Mouse (Mus musculus): ENCODE results near the gene Krtap19-2.

GRCm38 (mm10) chr16:88826095-88826652, 47.9 kb downstream of the Krtap19-2 start, which contains the start of gene Krtap14:
- no peak for TF ChIP-seq POLR2A (IDR thresholded peaks at IDR 0.05; ENCODE audit: insufficient read depth, low read depth, low read length)
- no peak for TF ChIP-seq CTCF (IDR thresholded peaks at IDR 0.05; ENCODE audit: insufficient read depth, low read depth, low read length)
